Mouse (Mus musculus) CH12.LX (cell line): ENCODE measurements around the gene Lifr. TPM values are rescaled to one million over a fixed set of nuclear protein-coding genes. Genes with fewer than 3 reads are reported as not detected.

Experiments used
- DNase-seq: peaks from one replicate; pipeline ENCODE4 v3.0.0-alpha.2; 2013; ENCODE audit errors: extremely low read depth
- H3K27ac ChIP-seq: 2 replicates; pipeline ENCODE4 v1.5.1; 2012; ENCODE audit warnings: low read depth, mild to moderate bottlenecking, control low read depth, moderate library complexity; ENCODE audit not compliant: insufficient read depth
- H3K27me3 ChIP-seq: replicated peaks from 2 replicates; pipeline ENCODE3; 2012; ENCODE audit warnings: inconsistent platforms
- H3K36me3 ChIP-seq, 2 experiments: replicated peaks in 1 of 2; 2 replicates each; pipeline versions ENCODE3 to v1.6.1; 2012; ENCODE audit warnings: inconsistent platforms in 1 of 2, low read length in 1 of 2, mild to moderate bottlenecking in 1 of 2, mixed read lengths in 1 of 2, moderate library complexity in 1 of 2; ENCODE audit not compliant: control insufficient read depth in 1 of 2, insufficient read depth in 1 of 2
- H3K4me1 ChIP-seq, 2 experiments: 2 replicates each; pipeline ENCODE4 v1.6.1; 2012; ENCODE audit warnings: inconsistent platforms in 1 of 2, moderate library complexity in 1 of 2; ENCODE audit not compliant: insufficient read depth in 2 of 2, control insufficient read depth in 1 of 2
- H3K4me2 ChIP-seq: 2 replicates; pipeline ENCODE4 v1.6.1; 2012; ENCODE audit warnings: low read depth, mild to moderate bottlenecking, control low read depth; ENCODE audit not compliant: poor library complexity, insufficient read depth, severe bottlenecking
- H3K4me3 ChIP-seq, 3 experiments: fragments of 150-350 bp in 1 of 3; sonication (generic) in 1 of 3; replicated peaks in 1 of 3; 2 replicates each; pipeline versions ENCODE3 to v1.5.1; 2011 to 2012; ENCODE audit warnings: low read depth in 2 of 3, low read length in 2 of 3, mild to moderate bottlenecking in 2 of 3, moderate library complexity in 2 of 3, control low read depth in 1 of 3, improper control_type of control experiment in 1 of 3, inconsistent platforms in 1 of 3, mixed read lengths in 1 of 3; ENCODE audit not compliant: poor library complexity in 1 of 3
- H3K79me2 ChIP-seq: replicated peaks from 2 replicates; pipeline ENCODE4 v1.6.1; 2012; ENCODE audit warnings: mild to moderate bottlenecking, moderate library complexity; ENCODE audit not compliant: control insufficient read depth, poor library complexity, insufficient read depth, severe bottlenecking; ENCODE audit errors: extremely low read depth
- H3K9ac ChIP-seq: 2 replicates; pipeline ENCODE4 v1.6.1; 2012; ENCODE audit warnings: low read depth, mild to moderate bottlenecking, control low read depth, moderate library complexity; ENCODE audit not compliant: insufficient read depth
- H3K9me3 ChIP-seq: replicated peaks from 2 replicates; pipeline ENCODE3; 2012; ENCODE audit warnings: low read length, inconsistent platforms, mixed read lengths
- BHLHE40 ChIP-seq: IDR thresholded peaks from 2 replicates; pipeline ENCODE4 v1.6.1; 2011; ENCODE audit warnings: mild to moderate bottlenecking, low read depth, low read length, improper control_type of control experiment
- CTCF ChIP-seq, 2 experiments: IDR thresholded peaks in 1 of 2; conservative IDR thresholded peaks in 1 of 2; 2 replicates each; pipeline ENCODE4 v1.5.1; 2011 to 2012; ENCODE audit warnings: low read depth in 2 of 2, low read length in 2 of 2, improper control_type of control experiment in 1 of 2, inconsistent platforms in 1 of 2, mild to moderate bottlenecking in 1 of 2, moderate library complexity in 1 of 2
- E2F4 ChIP-seq: IDR thresholded peaks from 2 replicates; pipeline ENCODE4 v1.6.1; 2011; ENCODE audit warnings: low read depth, low read length, improper control_type of control experiment; ENCODE audit not compliant: insufficient replicate concordance
- EP300 ChIP-seq: IDR thresholded peaks from 2 replicates; pipeline ENCODE4 v1.6.1; 2011; ENCODE audit warnings: low read length, improper control_type of control experiment
- MAZ ChIP-seq: IDR thresholded peaks from 2 replicates; pipeline ENCODE4 v1.6.1; 2012; ENCODE audit warnings: low read depth, mild to moderate bottlenecking, inconsistent platforms, low read length, improper control_type of control experiment, moderate library complexity
- MEF2A ChIP-seq: IDR thresholded peaks from 2 replicates; pipeline ENCODE4 v1.6.1; 2014; ENCODE audit warnings: low read depth, mild to moderate bottlenecking, inconsistent platforms, low read length, improper control_type of control experiment, borderline replicate concordance
- MYC ChIP-seq: IDR thresholded peaks from 2 replicates; pipeline ENCODE4 v1.6.1; 2011; ENCODE audit warnings: low read depth, mild to moderate bottlenecking, improper control_type of control experiment, low read length
- NRF1 ChIP-seq: IDR thresholded peaks from 2 replicates; pipeline ENCODE4 v1.6.1; 2014; ENCODE audit warnings: low read depth, mild to moderate bottlenecking, inconsistent platforms, low read length, improper control_type of control experiment, moderate library complexity
- POLR2A ChIP-seq: IDR thresholded peaks from 2 replicates; pipeline ENCODE4 v1.6.1; 2011; ENCODE audit warnings: low read depth, mild to moderate bottlenecking, improper control_type of control experiment, low read length
- POLR2AphosphoS2 ChIP-seq: IDR thresholded peaks from 2 replicates; pipeline ENCODE4 v1.6.1; 2011; ENCODE audit warnings: low read depth, low read length, improper control_type of control experiment
- RAD21 ChIP-seq: IDR thresholded peaks from 2 replicates; pipeline ENCODE4 v1.6.1; 2011; ENCODE audit warnings: low read depth, mild to moderate bottlenecking, low read length, improper control_type of control experiment, moderate library complexity
- RCOR1 ChIP-seq: conservative IDR thresholded peaks from 2 replicates; pipeline ENCODE4 v1.6.1; 2012; ENCODE audit warnings: low read depth, mild to moderate bottlenecking, inconsistent platforms, low read length, improper control_type of control experiment
- SMC3 ChIP-seq: IDR thresholded peaks from 2 replicates; pipeline ENCODE4 v1.6.1; 2011; ENCODE audit warnings: low read depth, low read length, improper control_type of control experiment
- TBP ChIP-seq: conservative IDR thresholded peaks from 2 replicates; pipeline ENCODE4 v1.6.1; 2011; ENCODE audit warnings: low read depth, low read length, improper control_type of control experiment
- TCF12 ChIP-seq: IDR thresholded peaks from 2 replicates; pipeline ENCODE4 v1.6.1; 2014; ENCODE audit warnings: low read depth, mild to moderate bottlenecking, inconsistent platforms, low read length, improper control_type of control experiment
- USF1 ChIP-seq: IDR thresholded peaks from 2 replicates; pipeline ENCODE4 v1.6.1; 2014; ENCODE audit warnings: low read depth, mild to moderate bottlenecking, inconsistent platforms, low read length, improper control_type of control experiment
- ZNF384 ChIP-seq: IDR thresholded peaks from 2 replicates; pipeline ENCODE4 v1.6.1; 2012; ENCODE audit warnings: low read depth, low read length, improper control_type of control experiment, inconsistent platforms
- dilution Hi-C: fragments of 300-500 bp; cut with MboI; formaldehyde crosslinking; loops from 2 replicates; pipeline ENCODE4 v1.14.3; 2020; ENCODE audit warnings: low sequenced_read_pairs; ENCODE audit not compliant: extremely low pct_unique_long_range_greater_than_20kb, extremely low pct_ligation_motif_present
- in situ Hi-C: fragments of 300-500 bp; cut with MboI; formaldehyde crosslinking; loops from 3 replicates; pipeline ENCODE4 v1.14.3; 2019; ENCODE audit warnings: low sequenced_read_pairs, low pct_ligation_motif_present, low pct_unique_long_range_greater_than_20kb, mixed read lengths
- polyA plus RNA-seq: library from polyadenylated mRNA; unstranded; fragments of >175 nt; gene quantifications from 2 replicates; pipeline ENCODE4 v1.2.1, GENCODE M21; 2012; ENCODE audit warnings: low read depth; ENCODE audit not compliant: insufficient read length
- total RNA-seq, 2 experiments: library from RNA; depleted of rRNA; stranded (reverse); fragments of 300-350 nt in 1 of 2; fragments of >200 nt in 1 of 2; gene quantifications; 2 replicates each; pipeline ENCODE4 v1.2.3; 2012 to 2014

Gene Lifr
- total and polyA plus RNA-seq, 3 experiments, result 0.03 TPM; not detected in 2

- TF ChIP-seq MEF2A, result no peak
- no peak for TF ChIP-seq NRF1
- TF ChIP-seq POLR2AphosphoS2, result no peak
- no peak for TF ChIP-seq MYC
- TF ChIP-seq CTCF (conservative IDR thresholded peaks at IDR 0.05 in 1 of 2, IDR thresholded peaks at IDR 0.05 in 1 of 2; ENCODE audit: low read depth in 2 of 2, low read length in 2 of 2), result no peak
- TF ChIP-seq E2F4, result no peak
- no peak for TF ChIP-seq TBP
- no peak for TF ChIP-seq USF1
- TF ChIP-seq ZNF384, result no peak
- no peak for TF ChIP-seq EP300
- TF ChIP-seq RAD21, result no peak
- TF ChIP-seq RCOR1, result no peak
- no peak for TF ChIP-seq POLR2A
- TF ChIP-seq MAZ, result no peak
- no peak for TF ChIP-seq SMC3
- Histone ChIP-seq H3K4me2 (no peak overlapping the region), H3K79me2 (no peaks in the 10 kb centered on the region), H3K4me3 (no peak overlapping the region), H3K27ac (no peak overlapping the region), H3K36me3 (no peaks in the 10 kb centered on the region), H3K4me1 (0 out of 4 replicates have a peak, but pooled peaks cover 2 to 3% of the 10 kb centered on the region in 2 experiments), H3K9me3 (no peaks in the 10 kb centered on the region), H3K9ac (no peak overlapping the region), H3K27me3 (peaks cover 81% of the 10 kb centered on the region)
- dilution Hi-C loops (no loop called here), in situ Hi-C loops (no loop called here)
- DNase-seq, result peak; percentile 2
Observed at GRCm38 (mm10) chr15:7187682-7188081, 97.3 kb downstream of the Lifr start.

- no peak overlapping the region for H3K9ac ChIP-seq
- in situ Hi-C loops (no loop called here), dilution Hi-C loops (no loop called here)
- H3K36me3 ChIP-seq, result no peaks in the 10 kb centered on the region
- H3K27me3 ChIP-seq, result peaks cover 81% of the 10 kb centered on the region
- DNase-seq, result no peak
- no peak overlapping the region for H3K27ac ChIP-seq
- TF ChIP-seq EP300 (no peak), TCF12 (no peak), BHLHE40 (no peak)
- H3K79me2 ChIP-seq, result no peaks in the 10 kb centered on the region
- H3K9me3 ChIP-seq, result no peaks in the 10 kb centered on the region
- H3K4me3 ChIP-seq, result no peak overlapping the region
- H3K4me2 ChIP-seq, result no peak overlapping the region
- H3K4me1 ChIP-seq, result 0 out of 4 replicates have a peak, but pooled peaks cover 2 to 3% of the 10 kb centered on the region in 2 experiments
Observed at GRCm38 (mm10) chr15:7189678-7190454, 99.5 kb downstream of the Lifr start.
